Mouse (Mus musculus) liver, adult (tissue): Measurements from ENCODE around the gene Unc13b.

Source experiments
- GATA4 ChIP-seq: IDR thresholded peaks from 2 replicates; pipeline ENCODE4 v1.6.1; 2014; ENCODE audit warnings: mild to moderate bottlenecking, low read length; ENCODE audit not compliant: insufficient replicate concordance

Unc13b gene

GRCm38 (mm10) chr4:43129750-43130149 is 71.0 kb downstream of the Unc13b start:
- no peak for TF ChIP-seq GATA4

GRCm38 (mm10) chr4:43142610-43143009 is 83.9 kb downstream of the Unc13b start:
- no peak for TF ChIP-seq GATA4

DNA sequence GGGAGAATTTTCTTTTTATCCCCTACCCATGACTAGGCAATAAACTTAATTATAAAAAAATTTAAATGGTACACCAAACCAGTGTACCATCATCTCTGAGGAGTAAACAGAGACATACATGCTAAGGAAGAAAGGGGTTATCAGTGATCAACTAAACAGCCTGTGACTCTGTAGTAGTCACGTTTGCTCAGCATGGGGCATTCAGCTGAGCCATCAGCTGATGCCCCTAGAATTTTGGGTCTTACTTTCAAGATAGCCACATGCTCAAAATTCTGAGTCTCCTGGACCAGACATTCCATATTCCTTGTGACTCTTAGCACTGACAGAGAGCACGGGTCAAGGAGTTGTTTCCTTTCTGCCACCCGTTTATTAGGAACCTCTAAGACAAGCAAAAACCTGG is 101.3 kb downstream of the Unc13b start:
- TF ChIP-seq GATA4 = no peak

GRCm38 (mm10) chr4:43161124-43161657 is 102.4 kb downstream of the Unc13b start:
- no peak for TF ChIP-seq GATA4

- no peak for TF ChIP-seq GATA4
These were observed 104.5 kb downstream of the Unc13b start for GRCm38 (mm10) chr4:43163205-43163604.

DNA sequence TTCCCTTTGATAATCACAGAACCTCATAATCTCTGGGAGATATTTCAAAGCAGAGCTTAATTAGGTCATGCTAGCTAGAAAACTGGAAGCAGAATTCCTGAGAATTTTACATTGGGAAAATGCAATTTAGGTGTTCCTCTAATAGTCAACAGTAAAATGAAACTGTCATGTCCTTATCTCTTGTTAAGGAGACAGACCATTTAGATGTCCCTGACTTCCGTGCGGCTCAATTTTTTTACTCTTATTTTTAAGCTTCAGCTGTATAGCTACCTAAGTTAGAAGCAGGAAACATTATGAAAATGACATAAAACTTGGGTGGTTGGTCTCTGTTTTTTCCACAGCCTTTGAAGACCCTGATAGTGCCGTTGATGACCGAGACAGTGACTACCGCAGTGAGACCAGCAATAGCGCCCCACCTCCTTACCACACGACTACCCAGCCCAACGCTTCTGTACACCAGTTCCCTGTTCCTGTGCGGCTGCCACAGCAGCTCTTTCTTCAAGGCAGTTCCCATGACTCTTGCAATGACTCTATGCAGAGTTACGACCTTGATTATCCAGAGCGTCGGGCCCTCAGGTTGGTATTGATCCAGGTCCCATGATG is 106.8 kb downstream of the Unc13b start:
- TF ChIP-seq GATA4 = no peak

DNA sequence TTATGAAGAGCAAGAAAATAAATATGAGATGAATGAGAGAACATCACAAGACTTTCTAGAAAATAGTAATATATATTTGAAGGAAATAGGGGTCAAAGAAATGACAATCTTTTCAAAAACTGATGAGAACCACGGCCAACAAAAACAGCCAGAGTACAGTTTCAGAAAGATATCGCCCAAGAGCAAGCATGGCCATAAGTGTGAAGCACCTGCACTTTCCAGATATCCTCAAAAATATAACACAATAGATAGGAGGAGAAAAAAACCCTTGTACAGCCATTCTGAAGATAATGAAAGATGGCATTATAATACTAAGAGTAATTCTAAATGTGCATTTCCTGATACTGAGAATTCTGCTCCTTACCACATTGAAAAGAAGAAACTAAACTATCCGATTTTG is 111.3 kb downstream of the Unc13b start:
- no peak for TF ChIP-seq GATA4

- TF ChIP-seq GATA4 = no peak
These were observed 118.4 kb downstream of the Unc13b start for GRCm38 (mm10) chr4:43177126-43177525.

GRCm38 (mm10) chr4:43182474-43183168 is 123.9 kb downstream of the Unc13b start:
- TF ChIP-seq GATA4 = no peak

- TF ChIP-seq GATA4 = no peak
These were observed 128.7 kb downstream of the Unc13b start for GRCm38 (mm10) chr4:43187439-43187838.

DNA sequence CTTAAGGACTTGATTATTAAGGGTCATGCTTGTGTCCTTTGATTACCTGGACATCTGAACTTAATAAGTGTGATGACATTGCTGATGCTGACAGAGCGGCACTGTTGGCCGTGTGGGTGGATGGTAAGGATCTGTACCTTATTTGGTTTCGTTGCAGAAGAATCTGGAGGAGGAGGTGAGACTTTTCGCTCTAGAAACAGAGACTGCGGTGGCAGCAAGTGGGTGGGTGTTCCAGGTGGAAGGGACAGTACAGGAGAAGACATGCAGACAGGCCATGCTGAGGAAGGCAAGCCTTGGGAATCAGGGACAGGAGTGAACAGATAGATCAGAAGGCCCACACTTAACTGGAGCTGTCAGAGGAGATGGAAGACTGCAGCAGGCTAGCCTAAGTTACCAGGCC is 130.6 kb downstream of the Unc13b start:
- no peak for TF ChIP-seq GATA4

DNA sequence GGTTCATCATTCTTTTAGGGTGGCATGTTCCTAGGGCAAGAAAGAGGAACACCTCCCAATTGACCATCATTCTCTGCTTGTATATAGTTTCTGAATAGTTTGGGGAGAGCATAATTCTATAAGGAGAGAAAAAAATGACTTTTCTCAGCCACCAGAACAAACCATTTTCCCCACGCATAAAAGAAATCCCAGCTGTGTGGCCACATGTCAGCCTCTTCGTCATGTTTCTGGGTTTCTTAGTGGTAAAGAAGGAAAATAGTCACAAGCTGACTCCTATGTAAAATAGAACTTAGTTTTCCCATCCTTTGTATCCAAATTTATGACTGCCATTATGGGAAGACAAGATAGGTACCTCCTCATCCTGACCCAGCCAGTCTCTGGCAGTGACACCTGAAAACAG is 146.2 kb downstream of the Unc13b start:
- TF ChIP-seq GATA4 = no peak

GRCm38 (mm10) chr4:43205571-43205970 is 146.8 kb downstream of the Unc13b start:
- TF ChIP-seq GATA4 = no peak

- no peak for TF ChIP-seq GATA4
These were observed 148.2 kb downstream of the Unc13b start for GRCm38 (mm10) chr4:43206989-43207388.

GRCm38 (mm10) chr4:43209081-43209579 is 150.4 kb downstream of the Unc13b start:
- no peak for TF ChIP-seq GATA4

DNA sequence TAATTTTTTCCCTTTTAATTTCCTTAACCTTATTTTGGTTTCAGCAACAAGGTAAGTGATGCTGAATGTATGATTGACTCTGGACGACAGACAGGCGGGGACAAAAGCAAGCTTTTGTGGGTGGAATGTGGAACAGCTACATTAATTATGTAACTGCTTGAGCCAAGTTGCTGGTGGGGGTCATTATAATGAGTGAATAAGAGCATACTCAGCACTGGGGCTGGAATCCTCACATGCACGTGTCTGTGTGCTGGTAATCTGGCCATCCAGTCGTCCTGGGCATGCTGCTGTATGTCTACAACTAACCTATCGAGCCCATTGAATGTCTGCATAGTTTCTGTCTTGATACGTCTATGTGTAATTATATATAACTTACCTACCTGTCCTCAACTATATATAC is 150.9 kb downstream of the Unc13b start:
- no peak for TF ChIP-seq GATA4
